Mouse (Mus musculus) megakaryocyte, embryonic 14.5 days (primary cell): ENCODE data around the gene Psmc5. TPM values are rescaled to one million over a fixed set of nuclear protein-coding genes. Genes with fewer than 3 reads are reported as not detected.
A peak's percentile ranks its signal among the peaks of the same experiment; 100 is the strongest.

Experiments
- H3K27me3 ChIP-seq: replicated peaks from 2 replicates; pipeline ENCODE3; 2012; ENCODE audit warnings: inconsistent platforms
- H3K36me3 ChIP-seq: replicated peaks from 2 replicates; pipeline ENCODE3; 2012; ENCODE audit warnings: low read length, inconsistent platforms, mixed read lengths
- H3K4me1 ChIP-seq: 2 replicates; pipeline ENCODE4 v1.6.1; 2012; ENCODE audit warnings: inconsistent platforms
- H3K4me3 ChIP-seq: replicated peaks from 2 replicates; pipeline ENCODE3; 2012; ENCODE audit warnings: moderate library complexity, mild to moderate bottlenecking, inconsistent platforms
- H3K9me3 ChIP-seq: 2 replicates; pipeline ENCODE4 v1.6.1; 2012; ENCODE audit warnings: inconsistent platforms
- FLI1 ChIP-seq: IDR thresholded peaks from 2 replicates; pipeline ENCODE4 v1.6.1; 2012; ENCODE audit warnings: low read length, inconsistent platforms, mixed read lengths
- GATA1 ChIP-seq: IDR thresholded peaks from 3 replicates; pipeline ENCODE4 v1.6.1; 2012; ENCODE audit warnings: mixed read lengths, low read length, inconsistent platforms, borderline replicate concordance
- polyA plus RNA-seq: library from polyadenylated mRNA; stranded (reverse); fragments of >175 nt; gene quantifications from 2 replicates; pipeline ENCODE4 v1.2.3, GENCODE M21; 2012; ENCODE audit warnings: low replicate concordance; ENCODE audit not compliant: insufficient read depth

The Psmc5 gene
- polyA plus RNA-seq, 1 experiment = 34.7 TPM

DNA sequence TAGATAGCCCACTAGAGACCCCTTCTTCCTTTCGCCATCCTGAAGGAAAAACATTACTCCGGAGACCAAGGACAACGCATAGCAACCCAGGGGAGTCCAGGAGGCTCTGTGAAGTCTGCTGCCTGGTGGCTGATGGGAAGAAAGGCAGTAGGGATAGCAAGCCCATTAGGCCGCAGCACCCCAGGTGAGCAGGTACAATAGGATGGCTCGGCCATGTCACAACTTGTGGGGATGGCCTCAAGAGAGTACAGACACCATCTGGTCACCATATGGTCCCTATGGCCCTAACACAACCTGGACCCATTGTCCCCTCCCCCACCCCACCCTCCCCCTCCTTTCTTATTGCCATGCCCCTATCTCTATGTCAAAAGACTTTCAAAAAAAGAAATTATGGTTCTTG lies 11.9 kb downstream of the Psmc5 start:
- Histone ChIP-seq H3K27me3 (no peaks in the 10 kb centered on the region), H3K36me3 (peaks cover 66% of the 10 kb centered on the region), H3K9me3 (no peaks in the 10 kb centered on the region), H3K4me3 (no peak overlapping the region), H3K4me1 (peaks cover 47% of the 10 kb centered on the region)
- TF ChIP-seq GATA1 (no peak), FLI1 (no peak)

DNA sequence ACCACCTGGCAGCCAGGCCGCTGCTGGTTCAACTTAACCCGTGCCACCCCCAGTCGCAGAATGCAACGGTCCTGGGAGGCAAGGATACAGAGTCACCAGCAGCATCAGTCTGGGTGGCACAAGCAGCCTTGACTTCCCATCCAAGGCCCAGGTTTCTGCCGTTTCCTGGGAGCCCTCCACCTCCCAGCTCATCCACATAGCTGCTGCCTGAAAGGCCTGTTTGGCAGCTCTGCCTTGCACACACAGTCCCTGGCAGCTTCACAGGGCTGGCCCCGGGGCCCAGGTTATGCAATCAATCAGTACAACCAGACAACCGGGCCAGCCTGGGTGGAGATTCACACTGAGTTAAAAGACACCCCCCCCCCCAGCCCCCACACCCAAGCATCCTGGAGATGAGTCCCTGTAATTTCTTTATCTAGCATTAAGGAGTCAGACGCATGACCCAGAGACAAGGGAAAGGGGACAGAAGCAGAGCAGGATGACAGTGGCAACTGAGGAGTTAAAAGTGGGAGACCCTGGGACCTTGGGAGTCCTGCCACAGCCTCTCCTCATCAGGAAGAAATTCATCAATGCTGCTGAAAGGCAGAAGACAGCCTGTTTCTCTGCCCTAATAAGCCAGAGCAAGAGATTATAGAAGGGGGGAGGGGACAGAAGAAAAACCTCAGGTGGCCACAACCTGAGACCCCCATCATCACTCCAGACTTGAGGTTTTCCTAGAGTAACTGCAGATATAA lies 12.5 kb downstream of the Psmc5 start:
- Histone ChIP-seq H3K4me1 (peaks cover 52% of the 10 kb centered on the region), H3K27me3 (no peaks in the 10 kb centered on the region), H3K36me3 (peaks cover 60% of the 10 kb centered on the region), H3K9me3 (no peaks in the 10 kb centered on the region), H3K4me3 (no peak overlapping the region)
- TF ChIP-seq GATA1 (no peak), FLI1 (no peak)

DNA sequence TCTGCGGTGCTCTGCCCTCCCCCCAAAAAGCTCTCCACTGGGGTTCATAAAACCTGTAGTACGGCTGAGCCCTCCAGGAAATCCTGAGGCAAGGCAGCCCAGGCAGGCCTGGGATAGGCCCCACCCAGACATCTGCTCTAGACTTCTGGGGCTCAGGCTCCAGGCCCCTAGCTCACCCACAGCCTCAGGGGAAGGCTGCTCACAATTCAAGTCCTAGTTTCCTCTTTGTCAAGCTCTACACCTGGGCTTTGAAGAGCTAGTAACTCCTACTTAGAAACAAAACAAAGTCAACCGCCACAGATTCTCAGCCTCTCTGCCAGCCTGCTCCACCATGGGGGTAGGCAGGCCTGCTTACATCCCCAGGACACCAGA lies 13.1 kb downstream of the Psmc5 start:
- Histone ChIP-seq H3K4me3 (peak overlapping the region; percentile 56), H3K9me3 (no peaks in the 10 kb centered on the region), H3K4me1 (peaks cover 57% of the 10 kb centered on the region), H3K27me3 (no peaks in the 10 kb centered on the region), H3K36me3 (peaks cover 54% of the 10 kb centered on the region)
- TF ChIP-seq GATA1 (no peak), FLI1 (no peak)

DNA sequence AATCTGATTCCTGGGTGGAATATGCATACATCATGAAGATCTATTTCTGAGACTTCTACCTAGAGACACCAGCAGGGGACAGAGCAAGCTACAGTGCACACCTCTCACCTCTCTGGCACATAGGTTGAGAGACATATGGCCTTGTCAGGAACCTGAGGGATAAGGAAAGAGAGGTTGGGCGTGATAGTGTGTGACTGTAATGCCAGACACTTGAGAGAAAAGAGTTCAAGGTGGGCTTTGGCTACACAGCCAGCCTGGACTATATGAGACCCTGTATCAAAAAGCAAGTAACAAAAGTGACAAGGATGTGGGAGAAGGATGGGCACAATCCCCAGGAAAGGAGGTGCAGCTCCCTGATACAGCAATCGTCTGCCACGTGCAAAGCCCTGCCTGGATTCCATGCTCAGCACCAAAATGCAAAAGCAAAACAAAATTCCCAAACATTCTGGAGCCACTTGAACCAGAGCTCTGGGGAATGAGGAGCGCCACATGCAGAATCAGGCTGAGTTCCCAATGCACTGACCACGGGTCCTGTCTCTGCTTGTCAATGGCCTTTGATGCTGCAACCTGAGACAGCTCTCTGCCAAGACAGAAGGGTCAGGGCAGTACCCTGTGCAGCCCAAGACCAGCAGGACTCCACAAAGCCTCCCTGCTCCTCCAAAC lies 15.3 kb downstream of the Psmc5 start:
- TF ChIP-seq GATA1 (no peak), FLI1 (no peak)
- H3K4me3 ChIP-seq = peak overlapping the region; percentile 96
- H3K27me3 ChIP-seq = no peaks in the 10 kb centered on the region
- no peaks in the 10 kb centered on the region for H3K9me3 ChIP-seq
- peaks cover 32% of the 10 kb centered on the region for H3K36me3 ChIP-seq
- peaks cover 72% of the 10 kb centered on the region for H3K4me1 ChIP-seq

DNA sequence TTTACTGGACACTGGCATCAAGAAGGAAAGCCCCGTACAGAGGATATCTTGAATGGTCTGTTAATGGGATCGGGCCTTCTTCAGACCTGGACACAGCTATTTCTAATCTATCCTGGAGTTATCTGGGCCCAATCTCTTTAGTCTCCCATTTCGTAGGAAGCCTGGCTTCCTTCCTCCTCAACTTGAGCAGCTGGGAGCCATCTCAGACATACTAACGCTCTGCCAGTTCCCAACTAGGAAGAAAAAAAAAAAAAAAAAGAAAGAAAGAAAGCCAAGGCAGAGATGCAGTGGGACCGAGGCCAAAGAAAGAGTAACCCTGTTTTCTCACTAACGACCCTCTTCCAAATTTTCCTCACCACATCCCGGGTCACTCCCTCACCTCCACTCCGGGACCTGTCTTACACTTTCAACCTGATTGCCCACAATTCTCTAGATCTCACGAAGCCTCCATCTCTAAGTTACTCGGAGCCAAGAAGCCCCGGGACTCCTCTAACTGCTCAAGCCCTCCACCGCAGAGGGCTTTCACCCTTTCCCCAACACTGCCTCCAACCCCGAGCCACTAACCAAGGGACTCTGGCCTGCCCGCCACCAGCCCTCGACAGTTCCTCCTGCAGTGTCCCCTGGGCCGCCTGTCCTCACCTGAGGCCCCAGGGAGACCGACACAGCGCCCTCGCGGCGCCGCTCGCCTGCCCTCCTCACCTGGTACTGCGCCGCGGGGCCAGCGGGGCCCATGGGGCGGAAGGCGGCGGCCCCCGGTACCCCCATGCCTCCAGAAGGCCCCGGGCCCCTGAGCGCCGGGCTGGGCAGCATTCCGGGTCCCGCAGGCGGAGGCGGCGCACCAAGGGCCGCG lies 16.1 kb downstream of the Psmc5 start:
- peaks cover 79% of the 10 kb centered on the region for H3K4me1 ChIP-seq
- H3K36me3 ChIP-seq = peaks cover 25% of the 10 kb centered on the region
- H3K4me3 ChIP-seq = peak overlapping the region; percentile 96
- TF ChIP-seq FLI1 (no peak), GATA1 (no peak)
- no peaks in the 10 kb centered on the region for H3K27me3 ChIP-seq
- H3K9me3 ChIP-seq = no peaks in the 10 kb centered on the region

DNA sequence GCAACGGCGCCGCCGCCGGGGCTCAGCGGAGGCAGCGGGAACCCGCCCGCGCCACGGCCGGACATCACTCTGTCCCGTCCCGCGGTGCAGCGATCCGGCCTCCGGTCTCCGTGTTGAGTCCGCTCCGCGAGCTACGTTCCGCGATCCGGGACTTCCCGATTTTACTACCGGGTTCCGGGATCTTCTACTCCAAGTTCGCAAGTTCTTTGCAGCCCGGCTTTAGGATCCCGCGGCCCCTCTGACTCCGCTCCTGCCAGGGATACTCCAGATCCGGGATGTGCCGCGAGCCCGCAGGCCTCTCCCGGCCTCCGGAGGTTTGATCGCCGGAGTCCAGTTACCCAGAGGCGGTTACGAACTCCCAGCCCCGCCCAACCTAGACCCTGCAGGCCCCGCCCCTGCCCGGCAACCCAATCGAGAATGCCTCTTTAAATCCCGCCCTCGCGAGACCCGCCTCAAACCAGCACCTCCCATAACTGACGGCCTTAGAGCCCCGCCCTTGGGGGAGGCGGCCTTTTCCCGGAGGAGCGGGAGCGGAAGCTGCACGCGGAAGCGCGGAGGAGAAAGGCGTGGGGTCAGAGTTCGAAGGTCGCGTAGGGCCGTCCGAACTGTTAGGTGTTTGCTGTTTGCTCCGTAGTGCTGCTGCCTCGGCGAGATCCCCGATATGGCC lies 16.8 kb downstream of the Psmc5 start, which contains the start of gene Smarcd2:
TSS of gene Smarcd2 (minus strand) at position 329 of the 667 bp plus-strand sequence.
- Histone ChIP-seq H3K27me3 (no peaks in the 10 kb centered on the region), H3K4me3 (peak within 1 kb of the TSS; percentile 96), H3K36me3 (peaks cover 17% of the 10 kb centered on the region), H3K9me3 (no peaks in the 10 kb centered on the region), H3K4me1 (peaks cover 77% of the 10 kb centered on the region)
- TF ChIP-seq GATA1 (no peak), FLI1 (0 out of 2 replicates have a peak, but pooled peaks have one; percentile 27)

DNA sequence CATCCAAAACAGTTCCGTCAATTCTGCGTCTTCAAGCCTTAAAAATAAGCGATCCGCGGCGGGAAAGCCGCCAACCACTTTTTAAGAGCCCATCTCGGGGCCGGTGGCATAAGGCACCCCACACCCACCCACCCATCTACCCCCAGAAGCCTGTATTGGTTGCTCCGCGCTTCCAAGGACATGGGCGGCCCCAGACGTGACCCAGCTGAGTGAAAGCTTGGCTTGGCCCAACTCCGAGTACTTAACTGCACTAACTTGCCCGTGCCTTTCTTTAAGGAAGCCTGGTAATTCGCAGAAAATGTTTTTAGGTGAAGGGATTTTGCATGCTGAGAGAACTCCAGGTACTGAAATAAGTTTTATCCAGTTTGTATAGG lies 17.3 kb downstream of the Psmc5 start:
- H3K36me3 ChIP-seq = peaks cover 12% of the 10 kb centered on the region
- H3K27me3 ChIP-seq = no peaks in the 10 kb centered on the region
- TF ChIP-seq FLI1 = no peak
- no peak for TF ChIP-seq GATA1
- peak overlapping the region; percentile 96 for H3K4me3 ChIP-seq
- no peaks in the 10 kb centered on the region for H3K9me3 ChIP-seq
- H3K4me1 ChIP-seq = peaks cover 77% of the 10 kb centered on the region

DNA sequence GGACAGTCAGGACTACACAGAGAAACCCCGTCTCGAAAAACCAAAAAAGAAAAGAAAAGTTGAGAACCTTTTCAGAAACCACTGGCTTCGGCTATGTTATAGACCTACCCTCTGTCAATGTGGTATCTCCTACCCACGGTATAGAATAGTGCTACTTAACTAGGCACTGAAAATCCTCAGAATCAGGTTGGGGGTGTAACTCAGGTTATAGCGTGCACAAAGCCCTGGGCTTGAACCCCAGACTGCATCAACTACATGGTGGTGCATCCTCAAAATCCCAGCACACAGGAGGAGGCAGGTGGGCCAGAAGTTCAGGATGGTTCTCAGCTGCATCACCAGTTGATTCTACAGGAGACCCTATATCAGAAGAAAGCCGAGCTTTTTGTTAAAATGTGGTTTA lies 17.9 kb downstream of the Psmc5 start:
- peak overlapping the region; percentile 39 for H3K4me3 ChIP-seq

DNA sequence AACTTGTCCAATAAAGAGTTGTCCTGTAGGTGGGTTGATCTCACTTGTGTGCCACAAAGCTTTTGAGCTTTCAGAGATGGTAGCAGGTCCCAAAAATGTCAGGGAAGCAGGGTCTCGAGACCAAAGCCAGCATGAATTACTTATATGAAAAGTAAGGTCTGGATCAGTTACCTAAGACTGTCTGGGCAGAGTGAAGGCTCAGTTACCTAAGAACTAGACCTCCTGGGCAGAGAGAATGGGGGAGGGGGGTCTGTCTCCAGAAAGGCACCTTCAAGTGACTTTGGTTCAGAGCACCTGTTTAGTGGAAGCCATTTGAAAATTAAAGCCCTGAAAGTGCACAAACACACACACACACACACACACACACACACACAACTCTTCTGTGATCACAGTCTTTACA lies 18.4 kb downstream of the Psmc5 start:
- H3K9me3 ChIP-seq = no peaks in the 10 kb centered on the region
- TF ChIP-seq FLI1 (no peak), GATA1 (no peak)
- peaks cover 2% of the 10 kb centered on the region for H3K36me3 ChIP-seq
- H3K4me3 ChIP-seq = no peak overlapping the region
- H3K4me1 ChIP-seq = peaks cover 66% of the 10 kb centered on the region
- peaks cover 2% of the 10 kb centered on the region for H3K27me3 ChIP-seq

More for the DNA sequence above, 17.9 kb downstream of the Psmc5 start:
- Histone ChIP-seq H3K27me3 (peaks cover 2% of the 10 kb centered on the region), H3K9me3 (no peaks in the 10 kb centered on the region), H3K36me3 (peaks cover 7% of the 10 kb centered on the region), H3K4me1 (peaks cover 72% of the 10 kb centered on the region)
- TF ChIP-seq GATA1 = no peak
- no peak for TF ChIP-seq FLI1
